Mouse (Mus musculus): ENCODE data around the gene Fntb.

Fntb gene

DNA sequence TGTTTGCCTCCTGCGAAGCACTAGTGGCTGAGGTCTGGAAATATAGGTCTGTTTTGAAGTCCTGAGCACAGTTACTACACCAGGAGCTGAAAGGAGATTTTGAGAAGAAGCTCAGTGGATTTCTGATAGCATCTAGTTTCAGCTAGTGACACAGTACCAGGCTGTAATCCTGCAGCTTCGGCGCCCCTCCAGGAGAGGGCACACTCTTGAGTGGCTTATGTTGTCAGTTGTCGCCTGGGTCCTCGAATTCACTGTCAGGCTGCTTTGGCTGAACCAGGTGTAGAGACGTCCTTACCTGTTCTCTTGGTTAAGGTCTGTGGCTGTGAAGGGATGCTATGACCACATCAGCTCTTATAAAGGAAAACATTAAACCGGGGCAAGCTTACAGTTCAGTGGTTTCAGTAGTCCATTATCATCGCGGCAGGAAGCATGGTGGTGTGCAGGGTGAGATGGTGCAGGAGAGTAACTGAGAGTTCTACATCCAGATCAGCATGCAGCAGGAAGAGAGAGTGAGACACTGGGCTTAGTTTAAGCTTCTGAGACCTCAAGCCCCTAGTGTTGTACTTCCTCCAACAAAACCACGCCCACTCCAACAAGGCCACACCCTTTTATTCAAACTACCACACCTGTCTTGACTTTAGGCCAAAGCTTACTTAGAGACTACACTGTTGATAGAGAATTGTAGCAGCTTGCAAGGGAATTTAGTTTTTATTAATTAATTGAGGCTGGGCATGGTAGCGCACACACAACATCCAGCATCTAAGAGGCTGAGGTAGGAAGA is 124.2 kb downstream of the Fntb start:
- no peak for DNase-seq

DNA sequence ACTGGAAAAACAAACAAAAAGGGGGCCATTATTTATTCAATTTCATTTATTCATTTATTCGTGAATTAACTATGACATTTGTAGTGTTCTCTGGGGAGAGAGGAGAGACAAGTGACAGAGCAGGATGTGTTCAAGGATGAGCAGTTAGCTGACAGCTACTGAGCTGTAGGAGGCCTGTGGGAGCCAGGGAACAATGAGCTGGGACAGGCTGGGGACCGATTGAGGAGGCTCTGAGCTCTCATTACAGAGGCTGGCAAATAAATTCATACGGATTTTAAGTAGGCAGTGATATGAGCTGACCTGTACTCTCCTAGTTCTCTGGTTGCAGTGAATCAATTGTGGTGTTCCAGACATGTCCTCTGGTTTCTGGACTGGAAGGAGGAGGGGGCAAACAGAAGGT is 125.8 kb downstream of the Fntb start:
- DNase-seq: no peak

DNA sequence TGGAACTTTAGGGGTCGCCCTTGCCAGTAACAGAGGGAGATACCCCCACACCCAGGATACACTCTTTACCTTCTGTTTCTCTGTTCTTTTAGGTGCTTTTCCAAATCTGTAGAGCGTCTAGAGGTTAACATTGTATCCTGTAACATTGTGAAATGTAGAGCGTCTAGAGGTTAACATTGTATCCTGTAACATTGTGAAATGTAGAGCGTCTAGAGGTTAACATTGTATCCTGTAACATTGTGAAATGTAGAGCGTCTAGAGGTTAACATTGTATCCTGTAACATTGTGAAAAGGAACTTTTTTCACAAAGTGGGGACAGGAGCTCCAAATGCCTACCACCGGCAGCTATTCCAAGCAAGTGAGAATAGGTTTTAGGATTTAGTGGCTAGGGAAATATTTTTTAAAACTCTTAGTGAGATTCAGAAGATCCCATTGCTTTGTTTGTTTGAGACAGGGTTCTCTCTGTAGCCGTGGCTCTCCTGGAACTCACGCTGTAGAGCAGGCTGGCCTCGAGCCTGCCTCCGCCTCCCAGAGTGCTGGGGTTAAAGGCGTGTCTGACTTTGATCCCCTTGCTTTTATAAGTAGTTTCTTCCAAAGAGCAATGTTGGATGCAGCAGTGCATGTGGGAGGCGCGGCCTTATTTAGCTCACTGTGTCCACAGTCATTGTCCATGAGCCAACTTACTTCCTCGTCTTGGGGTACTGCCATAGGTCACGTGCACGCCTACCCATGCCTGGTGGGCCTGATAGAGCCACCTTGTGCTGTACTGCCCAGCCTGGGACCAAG is 127.7 kb downstream of the Fntb start:
- DNase-seq: no peak

DNA sequence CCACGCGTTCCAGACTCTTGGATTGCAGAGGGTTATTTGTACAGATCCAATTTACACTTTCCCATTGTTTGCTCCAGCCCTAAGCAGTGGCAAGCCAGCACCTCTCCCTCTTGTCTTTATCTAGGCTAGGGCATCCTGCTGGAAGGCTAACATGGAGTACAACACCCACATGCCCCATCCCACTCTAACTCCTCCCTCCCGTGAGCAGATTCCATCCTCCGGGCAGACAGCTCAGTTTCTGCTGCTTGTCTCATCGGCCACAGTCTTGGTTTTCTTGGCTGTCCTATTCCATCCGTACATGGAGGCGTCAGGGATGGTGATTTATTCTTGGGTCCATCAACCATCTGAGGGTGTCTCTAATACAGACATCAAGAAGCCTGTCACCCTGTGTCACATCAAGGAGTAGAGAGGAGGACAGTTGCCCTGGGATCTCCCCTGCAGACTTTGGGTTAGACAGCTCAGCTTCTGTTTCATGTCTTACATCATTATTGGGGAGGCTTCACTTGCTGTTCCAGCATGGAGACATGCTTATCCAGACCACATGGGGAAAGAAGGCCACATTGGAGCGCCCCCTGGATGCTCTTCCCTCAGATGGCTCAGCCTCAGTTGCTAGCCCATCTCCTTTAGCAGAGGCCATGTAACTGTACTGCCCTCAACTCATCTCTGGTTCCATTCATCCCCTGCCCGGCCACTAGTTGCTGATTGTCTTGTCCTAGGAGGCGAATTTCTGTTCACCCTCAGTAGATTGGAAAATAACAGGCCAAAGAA is 129.6 kb downstream of the Fntb start:
- no peak for DNase-seq

DNA sequence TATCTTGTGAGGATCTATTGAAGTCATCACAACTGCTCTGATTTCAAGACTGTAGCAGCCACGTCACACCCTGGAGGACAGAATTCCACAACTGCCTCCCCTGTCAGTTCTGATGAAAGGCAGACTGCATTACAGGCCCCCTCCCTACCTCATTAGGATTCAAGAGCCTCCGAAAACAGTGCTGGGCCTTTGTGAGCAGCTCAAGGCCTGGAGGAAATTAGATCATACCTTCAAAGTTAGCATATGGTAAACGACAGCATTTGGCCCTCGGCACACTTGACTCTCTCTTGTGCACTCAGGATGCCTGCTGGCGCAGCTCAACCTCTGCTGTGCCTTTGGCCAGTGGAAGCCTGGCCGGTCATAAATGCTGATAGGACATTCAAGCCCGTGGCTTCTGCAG is 130.4 kb downstream of the Fntb start:
- no peak for DNase-seq

DNA sequence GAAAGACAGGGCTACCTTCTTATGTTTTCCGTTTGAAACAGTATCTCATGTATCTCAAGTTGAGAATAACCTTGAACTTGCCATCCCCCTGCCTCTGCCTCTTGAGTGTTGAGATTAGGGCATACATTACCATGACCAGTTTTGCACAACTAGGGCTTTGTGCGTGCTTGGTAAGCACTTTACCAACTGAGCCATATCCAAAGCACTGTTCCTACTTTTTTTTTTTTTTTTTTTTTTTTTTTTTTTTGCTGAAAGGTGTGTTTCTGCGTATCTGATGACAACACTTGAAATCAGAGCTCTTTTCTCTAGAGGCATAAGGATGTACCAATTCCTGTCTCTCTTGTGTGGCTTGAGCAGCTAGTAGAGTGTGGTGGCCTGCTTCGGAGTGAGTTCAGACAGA is 131.2 kb downstream of the Fntb start:
- DNase-seq: no peak

DNA sequence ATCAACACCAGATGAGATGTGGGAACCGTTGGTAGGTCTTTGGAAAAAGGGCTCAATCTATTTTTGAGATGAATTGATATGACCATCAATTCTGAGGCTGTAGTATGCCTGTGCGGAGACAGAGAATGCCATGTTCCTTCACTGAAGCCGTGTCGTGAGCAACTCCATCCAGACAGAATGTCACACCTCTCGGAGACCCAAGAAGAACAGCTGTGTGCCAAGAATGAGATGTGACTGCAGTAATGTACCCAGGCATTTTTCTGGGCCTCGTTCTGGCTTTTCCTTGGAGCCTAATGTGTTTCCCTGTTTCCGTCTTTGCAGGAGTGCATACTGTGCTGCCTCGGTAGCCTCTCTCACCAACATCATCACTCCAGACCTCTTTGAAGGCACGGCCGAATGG is 131.6 kb downstream of the Fntb start:
- no peak for DNase-seq

DNA sequence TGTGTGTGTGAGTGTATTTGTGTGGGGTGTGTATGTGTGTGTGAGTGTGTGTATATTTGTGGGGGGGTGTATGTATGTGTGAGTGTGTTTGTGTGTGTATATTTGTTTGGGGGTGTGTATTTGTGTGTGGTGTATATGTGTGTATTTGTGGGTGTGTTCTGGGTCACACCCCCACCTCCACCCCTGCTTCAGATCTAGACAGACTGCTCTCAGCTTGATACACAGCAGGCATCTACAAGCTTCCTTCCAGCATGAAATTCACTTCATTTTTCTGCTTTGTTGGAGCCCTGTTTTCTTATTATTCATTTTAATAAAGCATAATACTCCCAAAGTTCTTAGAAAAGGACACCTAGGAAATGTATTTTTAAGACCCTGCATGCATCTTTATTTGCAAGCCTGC is 132.8 kb downstream of the Fntb start:
- no peak for DNase-seq

DNA sequence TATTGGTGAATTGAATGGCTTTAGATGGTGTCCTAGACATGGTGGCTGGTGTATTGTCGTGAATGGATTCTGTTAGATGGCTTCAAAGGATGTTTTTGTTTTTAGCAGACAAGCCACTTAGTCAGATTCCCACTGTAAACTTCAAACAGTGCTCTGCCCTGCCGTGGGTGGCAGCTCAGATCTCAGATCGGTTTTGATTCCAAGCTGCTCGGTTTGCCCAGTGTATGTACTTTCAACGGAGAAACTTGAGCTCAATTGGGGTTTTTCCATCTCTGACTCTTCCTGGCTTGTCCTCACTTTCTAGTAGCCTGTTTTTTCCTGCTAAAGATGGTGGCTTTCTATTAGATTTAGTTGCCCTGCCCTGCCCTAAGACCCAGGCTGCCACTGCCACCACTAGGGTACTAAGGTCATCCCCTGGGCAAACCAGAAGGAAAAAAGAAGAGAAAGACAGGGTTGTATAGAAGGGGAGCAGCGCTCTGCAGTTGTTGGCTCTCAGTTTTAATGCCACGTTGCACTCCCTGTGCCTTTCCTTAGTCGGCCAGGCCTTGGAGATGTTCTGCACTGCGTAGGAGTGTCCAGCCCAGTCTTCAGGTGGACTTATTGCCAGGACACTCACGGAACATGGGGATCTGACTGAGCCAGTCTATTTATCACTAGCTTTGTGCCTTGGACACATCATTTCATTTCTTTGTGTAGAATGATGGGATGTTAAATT is 134.0 kb downstream of the Fntb start:
- DNase-seq: no peak

DNA sequence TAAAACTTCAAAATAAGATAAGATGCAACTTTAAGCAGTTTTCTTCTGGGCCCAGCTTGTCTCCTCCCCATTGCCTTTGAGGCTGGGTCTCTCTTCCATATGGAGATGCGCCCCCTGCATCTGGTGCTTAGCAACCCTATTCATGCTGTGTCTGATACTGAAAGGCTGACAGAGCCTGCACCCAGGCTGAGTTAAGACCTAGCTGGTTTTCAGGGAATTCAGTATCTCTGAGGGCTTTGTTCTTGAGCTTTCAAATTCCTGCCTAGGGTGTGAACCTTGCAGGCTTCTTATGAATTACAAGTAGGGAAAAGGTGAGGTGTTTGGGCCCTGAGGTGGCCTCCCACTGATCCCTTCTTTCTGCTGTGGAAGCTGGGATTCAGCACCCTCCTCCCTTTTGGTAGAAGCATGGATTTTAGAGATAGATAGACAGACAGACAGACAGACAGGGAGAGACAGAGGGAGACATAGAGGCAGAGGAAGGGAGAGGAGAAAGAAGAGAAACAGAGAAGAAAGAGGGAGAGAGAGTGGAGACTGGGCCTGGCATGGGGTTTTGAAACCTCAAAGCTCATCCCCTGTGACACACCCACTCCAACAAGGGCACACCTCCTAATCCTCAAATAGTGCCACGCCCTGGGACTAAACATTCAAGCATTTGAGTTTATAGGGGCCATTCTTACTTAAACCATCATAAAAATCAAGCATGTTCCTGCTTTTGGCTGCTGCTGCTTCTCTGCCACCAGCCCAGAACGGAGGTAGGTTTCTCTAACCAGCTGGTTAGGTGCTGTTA is 136.3 kb downstream of the Fntb start:
- DNase-seq: no peak

DNA sequence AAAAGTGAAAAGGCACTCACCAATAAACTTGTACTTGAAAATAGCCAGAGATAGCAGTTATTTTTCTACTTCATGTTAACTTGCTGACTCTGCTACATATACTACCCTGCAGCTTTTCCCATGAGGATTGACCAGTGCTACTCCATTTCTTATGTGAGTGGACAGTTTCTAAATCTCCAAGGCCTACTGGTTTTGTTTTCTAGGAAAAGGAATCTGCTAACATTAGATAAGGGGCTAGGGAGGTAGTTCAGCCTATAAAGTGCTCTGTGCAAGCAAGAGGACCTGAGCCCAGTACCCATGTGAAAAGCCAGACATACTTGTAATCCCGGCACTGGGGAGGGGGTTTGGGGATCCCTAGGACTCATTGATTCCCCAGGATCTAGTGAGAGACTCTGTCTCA is 140.9 kb downstream of the Fntb start:
- DNase-seq: no peak

DNA sequence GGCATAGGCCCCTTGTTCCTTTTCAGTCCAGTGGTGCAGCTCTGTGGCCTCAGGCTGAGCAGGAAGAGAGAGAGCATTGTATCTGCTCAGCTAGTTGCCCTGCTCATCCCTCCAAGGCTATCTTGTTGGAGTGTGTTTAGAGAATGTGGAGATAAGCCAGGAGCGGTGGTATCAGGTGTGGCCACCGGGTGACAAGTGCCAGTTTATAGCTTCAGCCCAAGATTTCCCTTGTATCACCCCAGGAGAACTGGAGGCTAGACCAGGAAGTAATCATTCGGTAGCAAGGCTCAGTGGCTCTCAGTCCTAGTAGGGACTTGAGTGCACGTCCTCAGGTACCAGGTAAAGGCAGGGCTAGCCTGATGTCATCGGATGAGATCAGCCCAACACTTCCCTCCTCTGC is 143.8 kb downstream of the Fntb start:
- no peak for DNase-seq

DNA sequence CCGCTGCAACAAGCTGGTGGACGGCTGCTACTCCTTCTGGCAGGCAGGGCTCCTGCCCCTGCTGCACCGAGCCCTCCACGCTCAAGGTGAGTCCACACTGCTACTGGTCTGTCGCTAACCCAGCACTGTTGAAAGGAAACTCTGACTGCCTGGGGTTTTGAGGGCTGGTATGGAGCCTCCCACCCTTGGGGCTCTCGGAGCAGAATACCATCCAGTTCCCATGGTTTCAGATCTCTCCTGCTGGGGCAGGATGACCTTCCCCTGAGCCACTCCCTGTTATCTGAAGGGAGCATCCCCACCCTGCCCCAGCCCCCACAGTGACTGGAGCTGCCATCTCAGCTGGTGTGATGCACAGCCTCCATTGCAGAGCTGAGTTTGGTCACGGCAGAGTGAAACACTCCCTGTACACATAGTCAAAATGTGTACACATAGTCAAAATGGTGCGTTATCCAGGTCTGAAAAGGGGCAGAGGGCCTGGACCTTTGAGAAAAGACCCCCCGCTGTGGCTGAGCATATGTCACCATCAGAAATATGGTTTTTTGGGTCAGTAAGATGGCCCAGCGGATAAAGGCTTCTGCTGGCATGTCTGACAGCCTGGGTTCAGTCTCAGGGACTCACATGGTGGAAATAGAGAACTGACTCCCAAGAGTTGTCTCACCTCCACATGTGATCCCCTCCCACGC is 145.0 kb downstream of the Fntb start:
- DNase-seq: no peak

DNA sequence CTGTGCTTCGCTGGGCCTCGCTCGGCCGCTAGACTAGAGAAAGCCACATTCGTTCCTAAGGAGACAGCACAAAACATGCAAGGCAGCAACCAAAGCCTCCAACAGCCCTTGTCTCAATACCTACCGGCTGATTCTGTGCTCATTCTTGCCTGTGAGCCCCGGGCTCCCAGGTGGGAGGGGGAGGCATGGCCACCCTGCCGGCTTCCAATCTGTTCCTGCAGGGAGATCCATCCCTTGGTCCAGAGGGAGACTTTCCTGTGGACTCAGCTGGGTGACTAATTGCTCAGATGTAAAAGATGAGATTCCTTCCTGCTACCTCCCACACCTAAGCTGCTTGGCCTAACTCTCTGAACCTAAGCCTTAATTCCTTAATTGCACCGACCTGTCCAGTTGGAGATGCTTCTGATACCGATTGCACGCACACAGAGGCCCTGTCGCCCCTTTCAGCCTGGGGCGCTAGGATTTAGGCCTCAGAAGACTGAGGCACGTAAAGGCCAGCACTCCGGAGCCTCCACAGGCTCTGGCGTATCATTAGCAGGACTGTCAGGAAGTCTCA is 145.9 kb downstream of the Fntb start:
- no peak for DNase-seq

DNA sequence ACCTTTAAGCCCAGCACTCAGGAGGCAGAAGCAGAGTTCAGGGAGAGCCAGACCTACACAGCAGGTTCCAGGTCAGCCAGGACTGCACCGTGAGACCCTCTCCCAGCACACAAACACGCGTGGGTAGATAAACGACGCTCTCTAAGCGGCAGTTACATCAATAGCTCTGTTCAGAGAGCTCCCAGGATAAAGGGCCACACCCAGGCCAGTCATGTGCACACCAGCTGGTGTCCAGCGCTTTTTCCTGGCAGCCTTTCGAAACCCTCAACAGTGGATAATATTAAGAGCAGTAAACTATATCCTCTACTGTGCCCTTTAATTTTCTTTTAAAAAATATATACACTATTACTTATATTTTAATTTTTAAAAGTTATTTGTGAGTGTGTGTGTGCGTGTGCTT is 146.8 kb downstream of the Fntb start:
- no peak for DNase-seq

DNA sequence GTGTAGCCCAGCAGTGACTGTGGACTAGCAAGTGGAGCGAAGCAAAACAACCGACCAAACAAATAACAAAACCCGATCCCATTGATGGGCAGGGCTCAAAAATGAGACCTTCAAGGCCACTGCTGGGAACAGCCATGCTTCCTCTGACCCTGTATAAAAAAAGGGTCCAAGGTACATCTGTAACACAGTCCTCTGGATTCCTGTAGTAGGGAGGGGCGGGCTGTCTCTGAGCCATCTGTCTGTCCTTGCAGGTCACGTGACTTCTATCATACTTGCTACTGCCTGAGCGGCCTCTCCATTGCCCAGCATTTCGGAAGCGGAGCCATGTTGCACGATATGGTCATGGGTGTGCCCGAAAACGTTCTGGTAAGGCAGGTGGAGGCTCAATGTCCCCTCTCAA is 150.8 kb downstream of the Fntb start:
- no peak for DNase-seq

DNA sequence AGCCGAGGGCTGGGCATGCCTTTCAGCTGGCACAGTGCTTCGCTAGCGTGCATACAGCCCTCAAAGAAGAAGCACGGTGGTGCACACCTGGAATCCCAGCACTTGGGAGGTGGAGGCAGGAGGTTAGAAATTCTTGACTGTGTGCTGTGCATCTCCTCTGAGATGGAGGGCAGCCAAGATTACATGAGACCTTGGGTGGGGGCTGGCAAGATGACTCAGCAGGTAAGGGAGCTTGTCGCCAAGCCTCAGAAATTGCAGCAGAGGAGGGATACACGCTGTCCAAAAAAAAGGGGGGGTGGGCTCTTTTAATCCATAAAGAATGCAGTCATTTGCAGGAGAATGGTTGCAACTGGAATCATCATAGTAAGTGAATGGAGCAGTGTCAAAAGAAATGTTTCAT is 152.7 kb downstream of the Fntb start:
- no peak for DNase-seq

DNA sequence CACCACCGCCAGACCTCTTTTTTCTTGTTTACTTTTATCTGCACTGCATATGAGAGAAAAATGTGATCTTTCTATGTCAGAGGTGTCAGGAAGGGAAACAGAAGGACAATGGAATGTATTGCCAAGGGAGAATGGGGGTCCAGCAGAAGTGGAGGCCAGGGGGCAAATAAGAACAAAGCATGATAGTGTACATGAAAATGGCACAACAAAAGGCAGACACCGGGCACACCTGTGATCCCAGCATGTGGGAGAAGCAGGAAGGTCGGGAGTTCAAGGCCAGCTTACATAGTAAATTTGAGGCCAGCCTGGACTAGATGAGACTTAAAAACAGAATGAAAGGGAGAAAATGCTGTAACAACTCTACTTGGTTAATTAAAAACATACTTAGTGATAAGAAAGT is 153.5 kb downstream of the Fntb start:
- no peak for DNase-seq

DNA sequence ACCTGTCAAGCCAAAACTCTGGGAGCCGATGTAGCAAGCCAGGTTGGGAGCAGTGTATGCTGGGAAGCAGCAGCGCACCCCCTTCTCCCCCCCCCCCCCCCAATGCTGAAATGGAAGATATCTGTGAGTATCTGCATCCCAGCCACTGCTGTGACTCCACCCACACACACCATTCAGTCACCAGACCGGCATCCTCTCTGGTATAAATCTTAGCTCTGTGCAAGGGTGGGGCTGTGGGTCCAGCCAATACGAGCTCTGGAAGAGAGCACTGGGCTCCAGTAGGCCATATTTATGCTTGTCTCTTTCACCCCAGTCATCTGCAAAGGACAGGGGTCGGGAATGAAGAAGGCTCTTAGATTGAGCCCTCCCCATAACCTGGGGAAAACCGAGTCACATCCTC is 155.0 kb downstream of the Fntb start:
- DNase-seq: no peak

DNA sequence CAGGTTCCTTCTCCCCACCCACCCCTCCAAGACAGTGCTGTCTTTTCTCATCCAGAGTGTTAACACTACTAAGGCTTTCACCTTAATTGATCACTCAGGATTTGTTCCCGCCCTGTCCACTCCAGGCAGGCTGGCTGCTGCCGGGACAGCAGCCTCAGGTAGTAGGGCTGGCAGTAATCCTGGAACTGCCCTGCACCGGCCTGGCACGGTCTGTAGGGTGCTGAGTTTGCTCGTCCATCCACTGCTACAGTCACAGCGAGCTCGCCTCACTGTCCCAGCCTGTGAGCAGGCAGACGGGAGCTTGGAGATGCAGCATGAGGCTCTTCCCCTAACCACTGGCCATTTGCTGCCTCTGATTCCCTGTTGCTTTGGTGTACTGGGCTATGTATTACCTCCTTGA is 155.6 kb downstream of the Fntb start:
- peak; percentile 32 for DNase-seq

DNA sequence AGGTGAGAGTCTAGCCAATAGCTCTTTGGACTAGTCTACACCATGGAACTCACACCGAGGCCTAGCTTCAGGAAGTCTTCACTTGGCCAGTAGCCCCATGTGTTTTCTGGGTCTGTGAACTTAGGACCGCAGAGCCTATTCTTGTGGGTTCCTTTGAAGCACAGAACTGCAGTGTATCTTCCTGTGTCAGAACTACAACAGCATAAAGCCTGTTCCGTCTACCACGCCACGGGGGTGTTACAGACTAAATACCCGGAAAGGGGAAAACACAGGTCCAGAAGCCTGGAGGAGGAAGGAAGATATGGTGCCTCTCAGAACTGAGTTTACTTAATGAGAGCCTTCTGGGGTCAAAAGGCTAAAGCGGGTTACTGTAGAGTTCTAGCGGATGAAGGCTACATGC is 157.7 kb downstream of the Fntb start:
- DNase-seq: no peak

All from kidney, postnatal 14 days (tissue).